16 mouse cellular contexts compared by ENCODE assay signal in the genomic region with DNA sequence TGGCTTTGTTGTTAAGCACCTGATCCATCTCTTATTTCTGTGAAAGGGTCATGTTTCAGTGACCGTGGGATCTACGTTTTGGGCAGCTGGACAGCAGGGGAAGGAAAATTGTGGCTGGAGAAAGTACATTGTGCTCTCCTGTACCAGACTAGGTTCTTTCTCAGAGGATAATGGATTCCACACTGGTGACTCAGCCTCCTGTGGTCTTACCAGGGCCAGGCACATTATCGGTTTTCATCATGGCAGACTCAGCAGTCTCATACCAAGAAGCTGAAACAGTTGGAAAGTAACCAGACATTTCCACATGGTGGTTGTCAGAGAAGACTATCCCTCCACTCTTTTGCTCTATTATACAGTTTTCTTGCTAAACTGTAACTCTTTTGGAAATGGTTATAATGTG. TPM values are rescaled to one million over a fixed set of nuclear protein-coding genes. Genes with fewer than 3 reads are reported as not detected.
DNase-seq lines count a peak whose midpoint lies in the region; ATAC-seq lines count a peak whose summit lies in the region.
"Had no signal": no experiment of that assay in that cellular context is flagged by ENCODE, and none has a peak within 500 bp of the region (broad histone marks: within the 10 kb centered on the region; RNA-seq: fewer than 3 reads in every experiment).

No protein-coding gene starts in this region.

- H3K4me1 ChIP-seq in heart, embryonic 11.5 days (ENCODE audit: control insufficient read depth, insufficient read depth, low read length) = no peaks in the 10 kb centered on the region
- H3K4me1 ChIP-seq in embryonic facial prominence, embryonic 11.5 days (ENCODE audit: control insufficient read depth, insufficient read depth, low read length) = no peaks in the 10 kb centered on the region
- H3K4me1 ChIP-seq: midbrain, embryonic 13.5 days had no signal

- 47% methylated on average over 3 of the region's 3 CpGs for WGBS in heart, embryonic 11.5 days (ENCODE audit: insufficient replicate concordance)
- 38% methylated on average over 3 of the region's 3 CpGs for WGBS in embryonic facial prominence, embryonic 11.5 days

- H3K9me3 ChIP-seq in heart, embryonic 11.5 days (replicated peaks; ENCODE audit: control insufficient read depth, low read length) = no peaks in the 10 kb centered on the region
- no peaks in the 10 kb centered on the region for H3K9me3 ChIP-seq in embryonic facial prominence, embryonic 11.5 days (replicated peaks; ENCODE audit: control insufficient read depth, low read length)
- H3K9me3 ChIP-seq: midbrain, embryonic 13.5 days had no signal

- no peaks in the 10 kb centered on the region for H3K27me3 ChIP-seq in heart, embryonic 11.5 days (ENCODE audit: control insufficient read depth, insufficient read depth, low read length)
- no peaks in the 10 kb centered on the region for H3K27me3 ChIP-seq in embryonic facial prominence, embryonic 11.5 days (ENCODE audit: control insufficient read depth, insufficient read depth, low read length)
- H3K27me3 ChIP-seq: midbrain, embryonic 13.5 days had no signal

- no peak overlapping the region for H3K4me2 ChIP-seq in heart, embryonic 11.5 days
- H3K4me2 ChIP-seq in embryonic facial prominence, embryonic 11.5 days (ENCODE audit: low read depth, low read length) = no peak overlapping the region
- H3K4me2 ChIP-seq: midbrain, embryonic 13.5 days had no signal

- no peak overlapping the region for H3K4me3 ChIP-seq in heart, embryonic 11.5 days (ENCODE audit: low read depth, low read length)
- no peak overlapping the region for H3K4me3 ChIP-seq in embryonic facial prominence, embryonic 11.5 days (ENCODE audit: low read depth, low read length)
- H3K4me3 ChIP-seq: midbrain, embryonic 13.5 days had no signal

- H3K27ac ChIP-seq in heart, embryonic 11.5 days (ENCODE audit: low read depth, low read length) = no peak overlapping the region
- no peak overlapping the region for H3K27ac ChIP-seq in embryonic facial prominence, embryonic 11.5 days (replicated peaks; ENCODE audit: low read depth, low read length)
- H3K27ac ChIP-seq: liver, embryonic 14.5 days; midbrain, embryonic 13.5 days had no signal

- DNase-seq in heart, adult 9 months (ENCODE audit: low spot score in 2 of 2) = peak; percentile 10 to 12
- peak; percentile 70 for DNase-seq in 3134 (ENCODE audit: extremely low read depth, insufficient read length, low spot score)
- DNase-seq in 416B (ENCODE audit: low read depth) = peak; percentile 79
- DNase-seq in embryonic facial prominence, embryonic 11.5 days (ENCODE audit: low spot score) = peak; percentile 25
- no peak for DNase-seq in retina, embryonic 14.5 days (ENCODE audit: low spot score)
- no peak for DNase-seq in kidney, postnatal 4 days
- DNase-seq: adrenal gland, postnatal 25 days; cerebellum, postnatal 25 days; lung, postnatal 10 days; thymus, postnatal 14 days had no signal

- no peak for ATAC-seq in heart, embryonic 11.5 days (replicated peaks; ENCODE audit: insufficient number of reproducible peaks, low FRiP score, low TSS enrichment)
- no peak for ATAC-seq in embryonic facial prominence, embryonic 11.5 days (replicated peaks; ENCODE audit: insufficient number of reproducible peaks, low FRiP score, low TSS enrichment, low read depth)
- no peak for ATAC-seq in megakaryocyte-erythroid progenitor cell, adult 5-6 weeks (replicated peaks; ENCODE audit: low FRiP score, low TSS enrichment, poor library complexity, severe bottlenecking)
- ATAC-seq: forebrain, embryonic 16.5 days; midbrain, embryonic 13.5 days had no signal

- H3K9ac ChIP-seq in heart, embryonic 11.5 days (ENCODE audit: low read depth, low read length) = no peak overlapping the region
- no peak overlapping the region for H3K9ac ChIP-seq in embryonic facial prominence, embryonic 11.5 days (replicated peaks; ENCODE audit: low read length)
- H3K9ac ChIP-seq: liver, embryonic 14.5 days; midbrain, embryonic 13.5 days had no signal

- no peaks in the 10 kb centered on the region for H3K36me3 ChIP-seq in heart, embryonic 11.5 days (ENCODE audit: control insufficient read depth, insufficient read depth, low read length)
- no peaks in the 10 kb centered on the region for H3K36me3 ChIP-seq in embryonic facial prominence, embryonic 11.5 days (replicated peaks; ENCODE audit: control insufficient read depth, insufficient read depth, low read depth, low read length)
- H3K36me3 ChIP-seq: midbrain, embryonic 13.5 days had no signal

RNA-seq across cellular contexts. Expression of a gene that starts 23.7 kb away (rescaled TPM):
- polyA plus RNA-seq in heart, embryonic 11.5 days (2014; fragmentation: Nextera tagmentation; extraction: Ambion mirVana) = 32.6 and 32.8 TPM in 2 replicates
- 53.0 and 53.4 TPM in 2 replicates for polyA plus RNA-seq in embryonic facial prominence, embryonic 11.5 days (2014; fragmentation: Nextera tagmentation; extraction: Ambion mirVana)
- total RNA-seq in megakaryocyte-erythroid progenitor cell, adult 5-6 weeks (2014; fragmentation: Nextera tagmentation) = 18.2 and 20.9 TPM in 2 replicates
- 35.8 and 47.0 TPM in 2 replicates for total RNA-seq in megakaryocyte-erythroid progenitor cell, adult 5-6 weeks (2017)

RNA-seq across cellular contexts. Expression of a gene that starts 34.0 kb away (rescaled TPM):
- polyA plus RNA-seq in heart, embryonic 11.5 days (2014; fragmentation: Nextera tagmentation; extraction: Ambion mirVana) = 2.5 and 3.0 TPM in 2 replicates
- 16.9 and 18.1 TPM in 2 replicates for polyA plus RNA-seq in embryonic facial prominence, embryonic 11.5 days (2014; fragmentation: Nextera tagmentation; extraction: Ambion mirVana)
- total RNA-seq in megakaryocyte-erythroid progenitor cell, adult 5-6 weeks (2014; fragmentation: Nextera tagmentation) = not detected in 2 replicates
- 0.19 TPM in 1 of 2 replicates, not detected in the other for total RNA-seq in megakaryocyte-erythroid progenitor cell, adult 5-6 weeks (2017)
- total RNA-seq: hematopoietic stem cell, adult 5-6 weeks had no signal

Comparison
In these comparisons a context has a peak if more than half of its experiments do, and no peak if none do; other contexts are left out.
1. DNase-seq: peak in heart, adult 9 months (2 of 2), 3134 (single experiment), 416B (single experiment) and embryonic facial prominence, embryonic 11.5 days (single experiment); none in retina, embryonic 14.5 days (single experiment) and kidney, postnatal 4 days (0 of 2).